Mouse (Mus musculus) liver, adult 2 months (tissue): ENCODE data around the gene Lmntd2. TPM values are rescaled to one million over a fixed set of nuclear protein-coding genes. Genes with fewer than 3 reads are reported as not detected.
A peak's percentile ranks its signal among the peaks of the same experiment; 100 is the strongest.

Experiments
- DNase-seq: peaks from one replicate; pipeline ENCODE4 v3.0.0-alpha.2; 2011; ENCODE audit warnings: low read depth, low spot score; ENCODE audit errors: extremely low read depth
- H3K27ac ChIP-seq: fragments of 200-500 bp; replicated peaks from 2 replicates; pipeline ENCODE4 v1.5.1; 2012; ENCODE audit warnings: low read depth, mild to moderate bottlenecking, control low read depth, inconsistent platforms, low read length; ENCODE audit not compliant: insufficient read depth
- H3K27me3 ChIP-seq: fragments of 200-500 bp; 2 replicates; pipeline ENCODE4 v1.6.1; 2012; ENCODE audit warnings: mild to moderate bottlenecking, moderate library complexity, low read length, inconsistent platforms; ENCODE audit not compliant: control insufficient read depth, insufficient read depth
- H3K36me3 ChIP-seq: fragments of 200-500 bp; 2 replicates; pipeline ENCODE4 v1.6.1; 2012; ENCODE audit warnings: low read length, inconsistent platforms; ENCODE audit not compliant: control insufficient read depth, insufficient read depth
- H3K4me1 ChIP-seq: fragments of 200-500 bp; 2 replicates; pipeline ENCODE4 v1.6.1; 2011; ENCODE audit warnings: low read length; ENCODE audit not compliant: control insufficient read depth, insufficient read depth
- H3K4me3 ChIP-seq: fragments of 200-500 bp; 2 replicates; pipeline ENCODE4 v1.5.1; 2011; ENCODE audit warnings: low read depth, mild to moderate bottlenecking, control low read depth, low read length, moderate library complexity; ENCODE audit not compliant: insufficient read depth
- H3K79me2 ChIP-seq: fragments of 200-500 bp; 2 replicates; pipeline ENCODE4 v1.6.1; 2012; ENCODE audit warnings: inconsistent platforms, mild to moderate bottlenecking, low read length, moderate library complexity; ENCODE audit not compliant: control insufficient read depth, insufficient read depth
- H3K9ac ChIP-seq: fragments of 200-500 bp; 2 replicates; pipeline ENCODE4 v1.6.1; 2012; ENCODE audit warnings: low read depth, mild to moderate bottlenecking, control low read depth, inconsistent platforms, low read length
- CTCF ChIP-seq: fragments of 200-500 bp; IDR thresholded peaks from 2 replicates; pipeline ENCODE4 v1.5.1; 2011; ENCODE audit warnings: low read depth, low read length, control low read depth
- POLR2A ChIP-seq: fragments of 200-500 bp; IDR thresholded peaks from 2 replicates; pipeline ENCODE4 v1.6.1; 2011; ENCODE audit warnings: low read length, control low read depth; ENCODE audit not compliant: insufficient read depth; ENCODE audit errors: extremely low read depth
- WGBS: fragments of 180-500 bp; shearing (Covaris S2); methylation state at CpG from one replicate; pipeline ENCODE4 v1.1.7; 2018; 5-methylcytosine and 5-hydroxymethylcytosine counted together
- polyA plus RNA-seq: library from polyadenylated mRNA; depleted of rRNA; stranded (reverse); fragments of >200 nt; gene quantifications from 2 replicates; pipeline ENCODE4 v1.2.3, GENCODE M21; 2012
- total RNA-seq: library from RNA; depleted of rRNA; stranded (reverse); fragments of >200 nt; gene quantifications from 2 replicates; pipeline ENCODE4 v1.2.3, GENCODE M21; 2014

Lmntd2 gene
- total and polyA plus RNA-seq, 2 experiments, result 0.83 to 2.2 TPM

GRCm38 (mm10) chr7:141194830-141195229 is 19.1 kb downstream of the Lmntd2 start:
- no peaks in the 10 kb centered on the region for H3K79me2 ChIP-seq
- peak overlapping the region; percentile 39 for H3K9ac ChIP-seq
- TF ChIP-seq CTCF (no peak), POLR2A (no peak)
- peaks cover 9% of the 10 kb centered on the region; the same call in 1 of the 2 replicates for H3K4me1 ChIP-seq
- H3K36me3 ChIP-seq, result peaks cover 8% of the 10 kb centered on the region
- peak overlapping the region; percentile 71 for H3K4me3 ChIP-seq
- peak overlapping the region; percentile 24 for H3K27ac ChIP-seq
- no peaks in the 10 kb centered on the region for H3K27me3 ChIP-seq
- WGBS, result 2% methylated on average over 28 of the region's 28 CpGs
- DNase-seq, result peak; percentile 53

- H3K9ac ChIP-seq, result peak overlapping the region; percentile 39
- WGBS, result under 1% methylated on average over 23 of the region's 23 CpGs
- H3K79me2 ChIP-seq, result no peaks in the 10 kb centered on the region
- H3K36me3 ChIP-seq, result peaks cover 10% of the 10 kb centered on the region
- peak overlapping the region; percentile 24 for H3K27ac ChIP-seq
- DNase-seq, result no peak
- TF ChIP-seq CTCF (no peak), POLR2A (no peak)
- H3K4me1 ChIP-seq, result peaks cover 9% of the 10 kb centered on the region; the same call in 1 of the 2 replicates
- H3K4me3 ChIP-seq, result peak overlapping the region; percentile 71
- no peaks in the 10 kb centered on the region for H3K27me3 ChIP-seq
These were observed 19.5 kb downstream of the Lmntd2 start for GRCm38 (mm10) chr7:141194409-141194808.

GRCm38 (mm10) chr7:141193948-141194347 is 19.9 kb downstream of the Lmntd2 start, which contains the start of the genes Hras and Lrrc56:
Hras (minus strand) TSS chr7:141194005.
Lrrc56 (plus strand) TSS chr7:141194157.
- peaks cover 9% of the 10 kb centered on the region; the same call in 1 of the 2 replicates for H3K4me1 ChIP-seq
- 0% methylated on average over 39 of the region's 39 CpGs for WGBS

GRCm38 (mm10) chr7:141193348-141193856 is 20.5 kb downstream of the Lmntd2 start:
- no peaks in the 10 kb centered on the region for H3K27me3 ChIP-seq
- peaks cover 10% of the 10 kb centered on the region for H3K36me3 ChIP-seq
- peak overlapping the region; percentile 86 for H3K9ac ChIP-seq
- WGBS, result under 1% methylated on average over 43 of the region's 43 CpGs
- DNase-seq, result peak; percentile 47
- H3K4me3 ChIP-seq, result peak overlapping the region; percentile 86
- TF ChIP-seq POLR2A (no peak), CTCF (no peak)
- no peaks in the 10 kb centered on the region for H3K79me2 ChIP-seq
- peak overlapping the region; percentile 86 for H3K27ac ChIP-seq
- peaks cover 9% of the 10 kb centered on the region; the same call in 1 of the 2 replicates for H3K4me1 ChIP-seq

More at GRCm38 (mm10) chr7:141193948-141194347, 19.9 kb downstream of the Lmntd2 start, which contains the start of the genes Hras and Lrrc56:
- H3K27me3 ChIP-seq, result no peaks in the 10 kb centered on the region
- no peak for TF ChIP-seq CTCF
- TF ChIP-seq POLR2A, result peak; percentile 78; the same call in 1 of the 2 replicates
- H3K79me2 ChIP-seq, result no peaks in the 10 kb centered on the region
- peak within 1 kb of the TSS; percentile 86 for H3K27ac ChIP-seq
- peak within 1 kb of the TSS; percentile 86 for H3K4me3 ChIP-seq
- peak within 1 kb of the TSS; percentile 86 for H3K9ac ChIP-seq
- H3K36me3 ChIP-seq, result peaks cover 10% of the 10 kb centered on the region
- DNase-seq, result peak; percentile 86

GRCm38 (mm10) chr7:141192776-141193347 is 21.0 kb downstream of the Lmntd2 start:
- H3K27ac ChIP-seq, result peak overlapping the region; percentile 86
- TF ChIP-seq CTCF (no peak), POLR2A (no peak)

More at GRCm38 (mm10) chr7:141192776-141193347, 21.0 kb downstream of the Lmntd2 start:
- DNase-seq, result no peak
- Histone ChIP-seq H3K9ac (peak overlapping the region; percentile 86), H3K36me3 (peaks cover 10% of the 10 kb centered on the region), H3K79me2 (no peaks in the 10 kb centered on the region), H3K4me1 (peaks cover 9% of the 10 kb centered on the region; the same call in 1 of the 2 replicates), H3K4me3 (peak overlapping the region; percentile 86), H3K27me3 (no peaks in the 10 kb centered on the region)
- WGBS, result 28% methylated on average over 12 of the region's 12 CpGs
